ENCODE assay signal across 9 mouse cellular contexts in the genomic region with DNA sequence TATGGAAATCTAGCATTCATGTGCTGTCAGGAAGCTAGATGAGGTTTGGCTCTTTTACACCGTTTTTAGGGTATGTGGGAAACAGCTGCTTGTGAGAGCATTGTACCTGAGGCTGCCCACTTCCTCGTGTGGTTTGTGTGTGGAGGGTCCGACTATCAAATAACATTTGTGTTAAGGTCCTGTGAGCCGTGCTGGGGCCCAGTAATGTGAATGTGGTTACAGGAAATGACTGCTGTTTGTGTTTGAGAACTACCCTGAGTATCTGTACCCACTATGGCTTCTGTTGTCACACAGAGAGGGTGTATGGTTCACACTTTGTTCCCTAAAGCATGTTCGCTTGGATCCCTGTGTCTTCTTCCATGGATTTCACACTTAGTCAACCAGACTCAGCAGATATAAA. TPM values are rescaled to one million over a fixed set of nuclear protein-coding genes. Genes with fewer than 3 reads are reported as not detected.
DNase-seq lines count a peak whose midpoint lies in the region; ATAC-seq and TF ChIP-seq lines count a peak whose summit lies in the region.
"Had no signal": no experiment of that assay in that cellular context is flagged by ENCODE, and none has a peak within 500 bp of the region (broad histone marks: within the 10 kb centered on the region; RNA-seq: fewer than 3 reads in every experiment).

No protein-coding gene starts in this region.

- no peaks in the 10 kb centered on the region for H3K9me3 ChIP-seq in liver, embryonic 16.5 days (replicated peaks; ENCODE audit: control insufficient read depth, low read length)

- peak overlapping the region; percentile 69 for H3K27ac ChIP-seq in liver, embryonic 16.5 days (ENCODE audit: low read length)
- peak overlapping the region; percentile 41; the same call in 1 of the 2 replicates for H3K27ac ChIP-seq in thymus, adult 2 months (ENCODE audit: control insufficient read depth, insufficient read depth, low read length)

- no peaks in the 10 kb centered on the region for H3K36me3 ChIP-seq in liver, embryonic 16.5 days (ENCODE audit: control insufficient read depth, insufficient read depth)
- no peaks in the 10 kb centered on the region for H3K36me3 ChIP-seq in thymus, adult 2 months (ENCODE audit: control insufficient read depth, insufficient read depth, low read length)

- peaks cover 13% of the 10 kb centered on the region for H3K4me1 ChIP-seq in lung, adult 2 months (ENCODE audit: control insufficient read depth, insufficient read depth, low read length)
- H3K4me1 ChIP-seq in liver, embryonic 16.5 days (ENCODE audit: control insufficient read depth, low read depth, low read length): peaks cover 56% of the 10 kb centered on the region
- peaks cover 7% of the 10 kb centered on the region for H3K4me1 ChIP-seq in thymus, adult 2 months (replicated peaks; ENCODE audit: control insufficient read depth, insufficient read depth, low read length)

- 25% methylated on average over 5 of the region's 5 CpGs for WGBS in lung, adult 2 months
- WGBS in liver, embryonic 16.5 days (ENCODE audit: insufficient replicate concordance): 22% methylated on average over 5 of the region's 5 CpGs
- WGBS in thymus, adult 2 months: 7% methylated on average over 5 of the region's 5 CpGs

- DNase-seq in adrenal gland, adult 2 months: peak; percentile 32
- DNase-seq in adrenal gland, postnatal 25 days: no peak
- DNase-seq in lung, adult 2 months: no peak
- DNase-seq in lung, postnatal 14 days: no peak
- DNase-seq in thymus, adult 2 months: peak; percentile 24
- DNase-seq in embryo, embryonic 11 days: no peak
- no peak for DNase-seq in testis, postnatal 10 days (ENCODE audit: low spot score)
- DNase-seq: kidney, postnatal 25 days had no signal

- TF ChIP-seq POLR2A in lung, adult 2 months (IDR thresholded peaks at IDR 0.05; ENCODE audit: borderline replicate concordance, extremely low read depth, low read depth, low read length): no peak
- no peak for TF ChIP-seq POLR2A in thymus, adult 2 months (IDR thresholded peaks at IDR 0.05; ENCODE audit: control insufficient read depth, extremely low read depth, insufficient read depth, low read length, poor library complexity)

- H3K27me3 ChIP-seq in liver, embryonic 16.5 days (ENCODE audit: control insufficient read depth, insufficient read depth, low read depth, low read length): no peaks in the 10 kb centered on the region
- no peaks in the 10 kb centered on the region for H3K27me3 ChIP-seq in thymus, adult 2 months (ENCODE audit: control insufficient read depth, insufficient read depth, low read length)

- peak overlapping the region; percentile 71 for H3K4me2 ChIP-seq in liver, embryonic 16.5 days (ENCODE audit: low read depth, low read length)

- H3K9ac ChIP-seq in liver, embryonic 16.5 days (ENCODE audit: low read depth, low read length): peak overlapping the region; percentile 13; the same call in 1 of the 2 replicates

- ATAC-seq in liver, embryonic 16.5 days (ENCODE audit: low read depth): no peak

- no peak for TF ChIP-seq CTCF in lung, adult 2 months (IDR thresholded peaks at IDR 0.05; ENCODE audit: insufficient read depth, low read length)
- TF ChIP-seq CTCF in thymus, adult 2 months (IDR thresholded peaks at IDR 0.05; ENCODE audit: borderline replicate concordance, control insufficient read depth, extremely low read depth, insufficient read depth, low read length, poor library complexity): no peak

- H3K4me3 ChIP-seq in lung, adult 2 months (replicated peaks; ENCODE audit: extremely low read depth, low read depth, low read length): peak overlapping the region; percentile 67
- H3K4me3 ChIP-seq in liver, embryonic 16.5 days (ENCODE audit: low read depth, low read length): peak overlapping the region; percentile 47; the same call in 1 of the 2 replicates
- H3K4me3 ChIP-seq in thymus, adult 2 months (ENCODE audit: control insufficient read depth, insufficient read depth, low read length): peak overlapping the region; percentile 57; the same call in 1 of the 2 replicates

RNA-seq across cellular contexts. Expression of gene Serpinb6b, which starts 1.1 kb away (rescaled TPM):
- 10 to 100 TPM; 28.3 to 31.1 TPM for total RNA-seq in adrenal gland, adult 2 months (2021)
- 6.2 and 7.3 TPM in 2 replicates for polyA plus RNA-seq in adrenal gland, adult 2 months (2012; rRNA removed)
- total RNA-seq in adrenal gland, postnatal 25 days (2021): 43.9 and 61.3 TPM in 2 replicates
- 28.5 and 32.4 TPM in 2 replicates for polyA plus RNA-seq in lung, adult 2 months (2012; rRNA removed)
- polyA plus RNA-seq in liver, embryonic 16.5 days (2015; fragmentation: Nextera tagmentation; extraction: Ambion mirVana): 4.4 and 4.7 TPM in 2 replicates
- polyA plus RNA-seq in thymus, adult 2 months (2012; rRNA removed): 11.9 and 15.9 TPM in 2 replicates

RNA-seq across cellular contexts. Expression of gene Serpinb9, which starts 36.9 kb away (rescaled TPM):
- total RNA-seq in adrenal gland, adult 2 months (2021): 10 to 100 TPM; 19.0 to 19.4 TPM
- 3.0 TPM in 2 replicates for polyA plus RNA-seq in adrenal gland, adult 2 months (2012; rRNA removed)
- 15.6 and 19.8 TPM in 2 replicates for total RNA-seq in adrenal gland, postnatal 25 days (2021)
- 17.4 and 29.1 TPM in 2 replicates for polyA plus RNA-seq in lung, adult 2 months (2012; rRNA removed)
- polyA plus RNA-seq in liver, embryonic 16.5 days (2015; fragmentation: Nextera tagmentation; extraction: Ambion mirVana): 1.9 and 2.0 TPM in 2 replicates
- 8.6 and 11.4 TPM in 2 replicates for polyA plus RNA-seq in thymus, adult 2 months (2012; rRNA removed)

Comparison
In these comparisons a context has a peak if more than half of its experiments do, and no peak if none do; other contexts are left out.
1. DNase-seq: peak in adrenal gland, adult 2 months (single experiment) and thymus, adult 2 months (single experiment); none in adrenal gland, postnatal 25 days (single experiment), lung, adult 2 months (single experiment), lung, postnatal 14 days (single experiment), embryo, embryonic 11 days (single experiment) and testis, postnatal 10 days (single experiment).
2. Peak in every context shown above with its lines, with median percentiles within 50 percentile points of each other: H3K4me3 ChIP-seq.